Mouse (Mus musculus) cerebellum, adult (tissue): ENCODE measurements around the gene Cnnm3.

Experiments used
- ATAC-seq: cut with Nextera tagmentation; 2 replicates; pipeline ENCODE4 v1.9.2; 2017; ENCODE audit warnings: mild to moderate bottlenecking, moderate library complexity, mixed read lengths; ENCODE audit not compliant: insufficient number of reproducible peaks, low FRiP score, low TSS enrichment

The Cnnm3 gene

DNA sequence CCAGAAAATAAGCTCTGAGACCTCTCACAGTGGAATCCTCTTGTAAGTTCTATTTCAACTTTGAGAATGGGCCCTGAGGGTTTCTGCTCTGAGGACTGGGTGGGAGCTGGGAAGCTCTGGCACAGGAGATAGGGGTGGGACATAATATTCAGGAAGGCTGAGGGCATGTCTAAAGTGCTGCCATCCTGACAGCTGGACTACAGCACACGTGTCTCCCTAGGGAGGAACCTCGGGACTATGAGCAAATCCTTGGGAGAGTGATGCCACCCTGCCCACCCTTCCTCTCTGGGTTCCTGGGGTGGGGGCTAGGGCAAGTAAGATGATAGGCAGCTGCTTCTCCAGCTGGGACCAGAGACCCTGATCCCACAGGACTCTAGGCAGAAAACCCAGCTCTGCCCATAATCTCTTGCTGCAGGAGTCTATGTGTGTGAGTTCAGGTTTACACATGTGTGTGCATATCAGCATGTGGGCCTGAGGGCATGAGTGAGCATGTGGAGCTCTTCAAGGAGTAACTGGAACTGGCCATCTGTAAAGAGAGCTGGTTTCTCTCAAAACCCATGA, 60.6 kb downstream of the Cnnm3 start:
- no peak for ATAC-seq

DNA sequence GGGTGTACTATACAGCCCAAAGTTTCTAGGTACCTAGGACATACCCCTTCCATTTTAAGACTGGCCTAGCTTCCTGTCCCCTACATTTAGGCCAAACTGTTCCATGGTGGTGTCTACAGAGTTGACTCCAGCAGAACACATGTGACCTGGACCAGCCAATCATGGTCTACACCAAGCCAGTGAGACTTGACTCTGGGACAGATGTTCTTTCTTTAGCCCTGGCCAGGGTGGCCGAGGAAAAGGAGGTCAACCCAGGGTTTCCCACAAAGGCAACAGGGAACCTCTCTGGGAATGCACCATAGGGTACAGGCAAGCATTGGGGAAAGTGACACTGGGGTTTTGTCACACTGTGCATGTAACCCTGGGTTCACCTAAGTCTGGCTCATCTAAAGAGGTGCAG, 61.0 kb downstream of the Cnnm3 start:
- no peak for ATAC-seq

DNA sequence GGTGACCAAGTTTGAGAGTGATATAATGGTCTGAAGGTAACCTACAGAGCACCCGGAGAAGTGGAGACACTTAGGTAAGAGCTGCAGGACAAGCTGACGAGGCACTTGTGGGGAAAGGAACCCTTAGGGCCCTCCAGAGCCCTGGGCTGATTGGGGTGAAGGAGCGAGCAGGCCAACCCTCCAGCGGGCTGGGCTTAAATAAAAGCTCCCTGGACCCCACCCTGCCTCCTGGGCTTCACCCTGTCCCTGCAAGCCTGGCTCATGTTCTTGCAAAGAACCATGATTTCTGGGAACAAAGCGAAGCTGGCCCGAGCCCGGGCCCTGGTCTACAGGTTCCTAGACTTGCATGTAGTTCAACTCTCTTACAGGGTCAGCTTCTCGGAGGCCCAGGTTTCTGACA, 61.9 kb downstream of the Cnnm3 start:
- no peak for ATAC-seq

DNA sequence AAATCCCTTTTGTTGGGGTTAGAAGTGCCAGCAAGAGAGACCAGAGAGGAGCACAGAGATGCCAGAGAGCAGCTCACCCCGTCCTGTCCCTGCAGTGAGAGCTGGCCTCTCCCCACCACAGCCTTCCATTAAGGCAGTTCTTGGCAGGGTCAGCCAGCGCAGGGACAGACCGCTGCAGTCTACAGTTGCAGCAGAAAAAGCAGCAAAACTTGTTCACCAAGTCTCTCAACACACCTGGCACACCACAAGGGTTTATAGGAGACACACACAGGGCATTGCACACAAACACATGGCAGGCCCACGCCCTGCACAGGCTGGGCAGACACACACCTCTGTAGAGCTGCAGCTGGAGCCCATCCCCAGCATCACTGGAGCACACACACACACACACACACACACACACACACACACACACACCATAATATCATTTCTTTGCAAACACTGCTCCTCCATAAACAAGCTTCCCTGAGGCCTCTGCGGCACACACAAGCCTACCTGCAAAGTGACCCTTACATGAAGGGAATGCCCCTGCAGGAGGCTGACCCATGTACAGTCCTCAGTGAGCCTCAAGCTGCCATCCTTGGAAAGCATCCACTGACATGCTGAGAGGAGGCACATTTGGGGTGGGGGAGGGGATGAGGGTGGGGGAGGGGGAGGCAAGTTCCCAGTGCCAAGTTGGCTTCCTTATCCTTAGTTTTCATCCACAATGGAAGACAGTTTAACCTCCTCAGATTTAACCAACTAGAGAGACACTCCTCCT, 62.7 kb downstream of the Cnnm3 start:
- no peak for ATAC-seq

DNA sequence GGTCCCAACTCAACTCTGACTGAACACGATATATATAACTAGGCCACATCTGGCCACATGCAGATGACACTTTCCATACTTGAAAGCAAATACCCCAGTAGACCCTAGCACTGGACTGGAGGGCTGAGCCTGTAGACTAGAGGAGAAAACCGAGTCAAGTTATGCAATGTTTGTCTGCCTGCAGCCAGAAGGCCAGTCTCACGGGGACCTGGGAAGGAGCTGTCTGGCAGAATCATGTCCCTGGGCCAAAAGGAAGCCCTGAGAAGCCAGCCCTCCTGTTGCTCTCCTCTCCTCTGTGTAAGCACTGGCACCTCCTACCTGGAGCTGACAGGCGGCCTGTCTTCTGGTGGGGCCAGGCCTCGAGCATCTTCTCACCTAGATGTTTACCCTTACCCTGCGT, 63.7 kb downstream of the Cnnm3 start:
- no peak for ATAC-seq

DNA sequence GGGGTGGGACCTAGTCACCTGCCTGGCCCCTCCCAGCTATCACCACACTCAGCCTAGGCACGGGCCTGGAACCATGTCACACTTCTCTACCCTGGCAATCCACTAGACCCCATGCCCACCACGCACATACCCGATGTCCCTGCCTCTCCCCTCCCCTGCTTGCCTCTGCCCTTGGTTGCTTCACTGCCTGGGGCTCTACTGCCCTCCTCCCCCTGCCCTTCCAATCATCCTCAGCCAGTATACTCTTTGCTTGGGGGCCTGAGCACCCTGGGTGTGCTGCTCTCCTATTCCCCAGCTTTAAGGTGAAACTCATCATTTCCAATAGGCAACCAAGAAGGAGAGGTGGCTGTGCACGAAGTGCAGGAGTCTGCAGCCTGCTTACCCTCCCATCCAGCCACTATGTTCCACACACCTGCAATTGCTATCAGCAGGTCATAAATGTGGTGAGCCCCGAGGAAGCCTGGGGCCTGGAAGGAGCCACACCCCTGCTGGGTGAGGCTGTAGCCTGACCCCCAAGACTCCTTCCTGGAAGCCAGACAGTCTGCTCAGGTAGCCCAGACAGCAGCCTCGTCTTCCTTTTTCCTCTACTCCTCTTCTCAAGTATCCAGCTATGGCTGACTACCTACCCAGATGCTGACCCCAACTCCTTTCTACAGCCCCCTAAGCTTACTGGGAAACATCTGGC, 65.5 kb downstream of the Cnnm3 start:
- ATAC-seq: no peak
